Mouse (Mus musculus): ENCODE results near the gene Prkcq.

GRCm38 (mm10) chr2:11266294-11266693 lies 94.4 kb downstream of the Prkcq start:
- TF ChIP-seq CTCF (IDR thresholded peaks at IDR 0.05; ENCODE audit: borderline replicate concordance, control insufficient read depth, extremely low read depth, insufficient read depth, low read length, poor library complexity) = peak; percentile 63; the same call in 1 of the 2 replicates
- TF ChIP-seq POLR2A (IDR thresholded peaks at IDR 0.05; ENCODE audit: control insufficient read depth, extremely low read depth, insufficient read depth, low read length, poor library complexity) = no peak

All from thymus, adult 2 months (tissue).